Mouse (Mus musculus): ENCODE data around the gene 2900026A02Rik.

DNA sequence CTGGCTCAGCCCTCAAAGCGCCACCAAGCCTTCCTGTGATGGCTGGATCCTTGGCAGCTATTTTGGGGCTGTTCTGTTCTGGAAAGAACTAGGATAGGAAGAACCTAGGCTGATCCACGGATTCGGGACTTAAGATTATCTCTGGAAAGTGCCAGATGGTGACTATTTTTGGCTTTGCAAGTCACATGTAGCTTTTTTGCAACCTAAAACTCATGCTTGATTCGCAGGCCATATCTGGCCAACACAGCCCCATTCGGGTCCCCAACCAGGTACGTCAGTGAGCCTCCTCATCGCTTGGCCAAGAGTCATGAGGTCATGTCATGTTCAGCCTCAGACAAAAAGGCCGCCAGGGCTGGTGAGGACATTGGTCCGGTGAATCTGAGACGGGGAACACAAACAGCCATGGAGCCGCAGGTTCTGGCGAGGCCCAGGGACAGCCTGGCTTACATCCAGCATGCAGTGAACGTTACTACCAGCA lies 73.0 kb downstream of the 2900026A02Rik start:
- TF ChIP-seq EP300 (optimal IDR thresholded peaks at IDR 0.05) = no peak
- TF ChIP-seq CTCF (IDR thresholded peaks at IDR 0.05; ENCODE audit: low read depth) = no peak
